Mouse (Mus musculus): ENCODE data around the gene Tax1bp3.

The Tax1bp3 gene

GRCm38 (mm10) chr11:73176608-73177508 is at the start of gene Tax1bp3, which contains the start of gene Emc6:
Gene Tax1bp3 (plus strand): TSS chr11:73177083.
Gene Emc6 (minus strand): TSS chr11:73177037.
- peak; percentile 97 for DNase-seq (ENCODE audit: low spot score in 2 of 2)

DNA sequence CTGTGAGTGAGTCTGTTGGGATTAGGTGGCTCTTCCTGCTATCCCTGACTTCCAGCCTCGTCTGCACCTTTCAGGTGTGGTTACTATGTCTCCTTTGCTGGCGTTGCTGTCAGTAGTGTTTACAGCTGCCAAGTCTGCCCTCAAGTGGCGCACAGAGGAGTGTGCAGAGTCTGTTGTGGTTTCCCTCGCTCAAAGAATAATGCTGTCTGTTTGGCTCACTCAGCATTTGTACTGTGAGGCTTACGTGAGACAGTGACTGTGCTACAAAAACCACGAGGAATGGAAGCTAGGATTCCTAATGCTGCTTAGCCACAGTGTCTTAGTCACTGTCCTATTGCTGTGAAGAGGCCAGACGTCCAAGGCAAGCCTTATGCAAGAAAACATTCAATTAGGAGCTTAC is 45.9 kb upstream of the Tax1bp3 start:
- DNase-seq (ENCODE audit: low spot score in 2 of 2) = peak in 1 of 2 experiments; percentile 6

DNA sequence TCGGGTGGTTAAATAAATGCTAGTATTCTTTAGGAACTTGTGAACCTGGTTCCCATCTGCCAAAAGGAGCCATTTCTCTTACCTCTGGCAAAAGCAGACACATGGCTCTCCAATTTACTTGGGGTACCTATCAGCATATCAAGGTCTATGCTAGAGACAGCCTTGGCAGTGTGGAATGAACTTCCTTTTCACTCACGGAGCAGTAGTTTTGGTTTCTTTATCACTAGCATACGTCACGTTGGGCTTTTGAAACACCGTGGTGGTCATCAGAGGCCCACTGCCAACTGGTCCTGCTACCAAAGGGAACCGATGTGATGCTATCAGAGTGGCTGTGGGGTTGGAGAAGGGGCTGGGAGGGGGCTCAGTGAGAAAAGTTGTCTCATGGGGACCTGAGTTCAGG is 43.9 kb upstream of the Tax1bp3 start:
- no peak for DNase-seq (ENCODE audit: low spot score in 2 of 2)

- no peak for DNase-seq (ENCODE audit: low spot score in 2 of 2)
These were observed 42.7 kb upstream of the Tax1bp3 start for GRCm38 (mm10) chr11:73134222-73134621.

- DNase-seq (ENCODE audit: low spot score in 2 of 2) = no peak
These were observed 40.3 kb upstream of the Tax1bp3 start for GRCm38 (mm10) chr11:73136587-73136986.

DNA sequence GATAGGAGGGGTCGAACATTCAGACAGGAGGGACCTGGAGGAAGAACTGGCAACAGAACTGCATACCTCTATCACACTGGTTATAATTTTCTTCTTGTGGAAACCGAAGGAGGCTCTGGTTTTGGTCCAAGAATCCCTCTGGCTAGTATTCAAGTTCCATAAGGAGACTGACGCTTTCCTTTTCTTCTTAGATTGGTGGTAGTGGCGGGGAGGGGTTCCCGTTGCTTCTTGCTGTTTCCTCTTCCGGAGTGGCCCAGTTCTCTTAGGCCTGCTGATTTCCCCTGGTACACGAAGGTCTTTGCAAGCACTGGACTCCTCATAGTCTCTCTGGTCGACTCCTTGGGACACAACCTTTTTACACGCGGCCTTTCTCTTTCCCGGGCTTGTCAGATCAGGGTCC is 39.8 kb upstream of the Tax1bp3 start:
- no peak for DNase-seq (ENCODE audit: low spot score in 2 of 2)

DNA sequence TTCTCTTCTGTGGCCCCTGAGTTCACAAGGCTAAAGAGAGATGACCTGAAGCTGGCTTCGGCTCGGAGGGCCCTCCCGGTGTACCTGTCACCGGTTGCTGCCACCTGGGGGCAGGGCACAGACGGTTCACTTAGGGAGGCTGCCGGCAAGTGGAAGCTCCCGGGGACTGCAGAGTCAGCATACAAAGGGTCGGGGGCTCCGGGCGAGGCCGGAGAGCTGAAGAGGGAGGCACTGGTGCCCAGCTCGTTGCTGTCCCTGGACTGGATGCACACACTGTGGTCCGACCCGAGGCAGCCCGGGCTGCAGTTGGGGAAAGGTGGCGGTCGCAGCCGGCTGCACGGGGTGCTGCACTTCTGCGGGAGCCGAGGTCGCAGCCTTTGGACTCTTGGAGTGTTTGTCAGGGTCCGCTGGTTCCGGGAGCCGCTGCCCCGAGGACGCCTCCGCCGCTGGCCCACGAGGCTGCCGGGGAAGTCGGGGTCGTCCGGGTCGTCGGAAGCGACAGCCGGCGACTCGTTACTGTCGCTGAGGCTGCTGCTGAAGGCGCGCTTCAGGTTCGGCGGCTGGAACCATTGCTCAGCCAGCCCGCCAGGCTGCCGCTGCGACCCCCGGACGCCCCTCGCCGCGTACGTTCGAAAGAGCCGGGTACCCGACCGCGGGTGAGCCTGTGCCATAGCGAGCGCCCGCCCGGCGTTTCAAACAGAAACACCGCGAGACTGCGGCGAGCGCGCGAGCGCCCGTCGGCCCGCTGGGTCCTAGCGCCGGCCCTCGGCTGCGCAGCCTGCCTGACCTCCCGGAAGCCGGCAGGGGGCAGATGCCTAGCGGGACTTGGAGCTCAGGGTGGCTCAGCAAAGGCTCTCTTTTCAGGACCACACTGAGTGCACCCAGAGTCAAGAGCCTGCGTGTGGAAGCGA is 39.0 kb upstream of the Tax1bp3 start, which contains the start of gene Haspin:
TSS of gene Haspin (minus strand) at position 704 of the 911 bp plus-strand sequence.
- DNase-seq (ENCODE audit: low spot score in 2 of 2) = peak; percentile 78 to 88

DNA sequence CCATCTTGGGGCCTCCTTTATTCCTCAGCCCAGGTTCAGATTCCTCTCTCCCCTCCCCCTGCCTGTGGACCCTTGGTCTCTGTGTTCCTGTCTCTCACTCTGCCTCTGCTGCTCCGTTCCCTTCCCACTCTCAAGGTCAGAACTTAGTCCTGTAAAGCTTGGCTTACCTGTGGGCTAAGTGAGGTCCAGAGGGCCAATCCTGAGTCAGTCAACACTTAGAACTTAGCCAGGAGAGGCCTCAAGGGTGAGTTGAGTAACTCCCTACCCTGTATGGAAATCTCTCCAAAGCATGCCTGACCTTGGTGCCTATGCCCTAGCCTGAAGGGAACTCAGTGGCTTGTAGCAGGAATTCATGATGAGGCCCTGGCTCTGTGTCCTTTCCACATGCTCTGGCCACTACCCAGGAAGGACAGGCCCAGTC is 32.6 kb upstream of the Tax1bp3 start:
- no peak for DNase-seq (ENCODE audit: low spot score in 2 of 2)

DNA sequence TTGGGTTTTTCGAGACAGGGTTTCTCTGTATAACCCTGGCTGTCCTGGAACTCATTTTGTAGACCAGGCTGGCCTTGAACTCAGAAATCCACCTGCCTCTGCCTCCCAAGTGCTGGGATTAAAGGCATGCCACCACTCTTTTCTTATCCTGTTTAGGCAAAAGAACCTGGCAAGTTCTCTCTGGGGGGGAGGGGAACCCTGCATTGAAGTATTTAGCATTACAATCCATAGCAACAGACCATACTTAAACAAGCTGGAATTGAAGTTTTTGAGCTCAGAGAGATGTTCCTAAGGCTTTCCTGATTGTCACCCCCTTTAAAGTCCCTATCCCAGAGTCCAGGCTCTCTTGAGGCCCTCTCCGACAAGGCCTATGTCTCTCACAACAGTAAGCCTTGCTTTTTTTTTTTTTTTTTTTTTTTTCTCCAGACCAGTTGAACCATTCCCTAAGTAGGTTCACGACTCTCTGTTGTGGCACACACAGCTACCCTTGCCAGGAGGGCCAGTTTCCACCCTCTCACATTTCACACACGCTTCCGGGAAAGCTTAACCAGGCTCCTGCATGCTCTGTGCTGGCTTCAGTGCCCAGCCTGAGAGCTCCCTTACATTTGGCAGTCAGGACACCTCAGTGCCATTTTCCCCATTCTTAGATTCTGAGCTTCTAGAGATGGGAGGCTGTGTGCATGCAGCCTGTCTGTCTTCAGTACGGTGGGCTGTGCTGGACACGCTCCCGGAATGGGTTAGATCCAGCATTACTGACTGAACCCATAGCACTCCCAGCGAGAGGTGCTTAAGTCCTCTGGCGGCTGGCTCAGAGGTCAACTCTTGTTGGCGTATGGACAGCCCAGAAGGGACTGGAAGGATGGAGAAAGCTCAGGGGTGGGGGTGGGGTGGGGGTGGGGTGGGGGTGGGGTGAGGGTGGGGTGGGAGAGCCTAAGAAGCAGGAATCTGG is 30.6 kb upstream of the Tax1bp3 start:
- no peak for DNase-seq (ENCODE audit: low spot score in 2 of 2)

- no peak for DNase-seq (ENCODE audit: low spot score in 2 of 2)
These were observed 29.9 kb upstream of the Tax1bp3 start for GRCm38 (mm10) chr11:73146975-73147365.

DNA sequence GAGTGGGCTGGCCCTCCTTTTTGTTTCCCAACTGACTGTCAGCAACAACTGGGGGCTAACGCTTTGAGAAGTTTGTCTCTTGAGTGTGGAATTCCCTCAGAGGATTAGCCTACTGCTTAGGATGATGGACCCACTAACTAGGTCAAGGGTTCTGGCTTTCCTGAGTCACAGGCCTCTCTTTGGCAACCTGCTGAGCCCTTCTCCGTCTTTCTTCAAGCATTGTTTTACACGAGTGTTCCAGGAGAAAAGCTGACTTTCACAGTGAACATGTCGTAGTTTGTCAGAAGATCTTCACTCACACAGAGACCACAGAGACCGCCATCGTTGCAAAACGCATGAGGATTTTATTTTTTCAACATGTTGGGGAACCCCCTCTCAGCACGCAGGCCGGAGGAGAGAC is 28.7 kb upstream of the Tax1bp3 start:
- no peak for DNase-seq (ENCODE audit: low spot score in 2 of 2)

GRCm38 (mm10) chr11:73155071-73155470 is 21.8 kb upstream of the Tax1bp3 start:
- DNase-seq (ENCODE audit: low spot score in 2 of 2) = no peak

GRCm38 (mm10) chr11:73159957-73160810 is 16.7 kb upstream of the Tax1bp3 start, which contains the start of gene P2rx5:
Gene P2rx5 (plus strand): TSS chr11:73160421.
- DNase-seq (ENCODE audit: low spot score in 2 of 2) = no peak

GRCm38 (mm10) chr11:73160811-73161200 is 16.1 kb upstream of the Tax1bp3 start:
- peak; percentile 75 to 78 for DNase-seq (ENCODE audit: low spot score in 2 of 2)

DNA sequence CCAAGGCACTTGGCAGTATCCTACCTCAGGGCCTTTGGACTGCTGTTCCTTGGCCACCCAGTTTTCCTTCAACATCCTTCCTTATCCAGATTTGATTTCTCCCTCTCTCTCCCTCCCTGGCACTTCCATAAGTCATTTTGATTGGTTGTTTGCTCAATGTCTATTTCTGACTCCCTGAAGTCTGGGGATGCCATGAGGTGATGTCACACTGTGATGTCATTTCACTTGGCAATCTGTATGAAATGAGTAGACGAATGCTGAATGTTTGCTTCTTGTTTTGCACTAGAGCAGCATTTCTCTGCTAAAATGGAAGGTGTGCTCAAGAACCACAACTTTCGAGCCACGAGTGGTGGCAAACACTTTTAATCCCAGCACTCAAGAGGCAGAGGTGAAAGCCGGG is 15.3 kb upstream of the Tax1bp3 start:
- no peak for DNase-seq (ENCODE audit: low spot score in 2 of 2)

- no peak for DNase-seq (ENCODE audit: low spot score in 2 of 2)
These were observed 14.6 kb upstream of the Tax1bp3 start for GRCm38 (mm10) chr11:73162284-73162683.

DNA sequence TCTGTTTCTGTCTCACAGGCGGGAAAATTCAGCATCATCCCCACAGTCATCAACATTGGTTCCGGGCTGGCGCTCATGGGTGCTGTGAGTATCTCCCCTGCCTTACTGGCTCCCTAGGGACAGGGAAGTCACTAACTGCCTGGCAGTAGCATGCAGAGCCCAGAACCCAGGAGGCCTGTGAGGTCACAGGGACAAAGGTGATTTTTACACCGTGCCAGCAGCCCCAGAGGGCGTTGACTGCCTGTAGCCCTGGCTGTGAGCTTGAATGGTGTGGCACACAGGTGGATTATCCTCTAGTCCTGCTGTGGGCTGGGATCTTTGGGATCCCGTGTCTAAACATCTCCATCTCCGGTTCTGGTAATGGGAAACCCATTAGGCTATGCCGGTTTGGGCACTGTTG is 8.8 kb upstream of the Tax1bp3 start:
- DNase-seq (ENCODE audit: low spot score in 2 of 2) = no peak

DNA sequence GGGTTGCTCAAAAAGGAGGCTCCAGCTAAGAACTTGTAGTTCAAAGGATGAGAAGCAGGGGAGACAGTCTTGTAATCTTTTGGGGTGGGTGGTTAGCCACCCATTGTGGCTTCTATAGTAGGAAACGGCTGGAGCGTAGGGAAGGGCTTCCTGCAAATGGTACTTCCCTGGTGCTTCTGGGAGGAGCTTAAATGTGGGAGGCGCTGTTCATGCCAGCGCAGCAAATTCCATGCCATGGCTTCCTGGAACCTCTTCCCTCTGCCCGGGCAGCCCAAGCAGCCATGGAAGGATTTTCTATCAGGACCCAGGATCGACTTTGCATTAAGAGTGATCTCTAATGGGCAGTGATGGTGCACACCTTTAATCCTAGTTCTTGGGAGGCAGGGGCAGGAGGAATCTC is 8.3 kb upstream of the Tax1bp3 start:
- DNase-seq (ENCODE audit: low spot score in 2 of 2) = no peak

- DNase-seq (ENCODE audit: low spot score in 2 of 2) = no peak
These were observed 7.7 kb upstream of the Tax1bp3 start for GRCm38 (mm10) chr11:73169231-73169630.

DNA sequence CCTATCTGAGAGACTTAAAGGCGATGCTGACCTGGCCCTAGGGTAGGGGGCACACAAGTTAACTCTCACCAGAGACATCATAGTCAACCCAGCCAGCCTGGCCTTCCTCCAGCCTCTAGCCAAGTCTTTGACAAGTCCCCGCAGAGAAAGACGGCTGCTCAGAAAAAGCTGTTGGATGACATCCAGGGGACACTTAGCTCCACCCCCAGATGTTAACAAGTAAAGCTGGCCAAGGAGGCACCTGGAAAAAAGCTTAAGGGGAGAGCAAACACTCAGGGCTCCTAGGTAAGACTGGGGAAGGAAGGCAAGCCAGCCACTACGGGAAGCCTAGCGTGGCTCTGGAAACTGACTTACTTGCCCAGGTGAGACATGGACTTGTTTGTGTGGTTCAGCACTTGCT is 4.7 kb upstream of the Tax1bp3 start:
- peak; percentile 79 to 80 for DNase-seq (ENCODE audit: low spot score in 2 of 2)

All from heart, adult 9 months (tissue).